Mouse (Mus musculus): ENCODE measurements at regions not wholly inside any gene's neighbourhood (a gene's known extent, or its start where the extent isn't known, plus 50 kb on each side); places are given as distances from the start of the nearest gene placed in this dataset.

DNA sequence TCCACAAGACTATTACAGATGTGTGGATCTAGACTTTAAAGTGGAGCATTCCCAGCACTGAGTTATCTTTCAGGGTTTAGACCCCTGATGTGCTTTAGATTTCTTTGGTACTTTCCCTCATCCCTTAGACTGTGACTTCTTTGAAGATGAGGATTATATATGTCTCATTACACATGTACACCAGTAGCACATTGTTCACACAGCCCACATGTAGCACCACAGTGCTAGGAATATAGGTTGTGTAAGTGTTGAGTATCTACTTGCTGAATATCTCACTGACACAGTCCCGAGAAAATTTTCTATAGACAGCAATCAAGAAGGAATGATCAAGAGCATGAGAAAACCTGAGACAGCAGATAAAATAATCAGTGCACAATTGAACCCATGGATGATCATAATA, 243.4 kb upstream of the Brinp1 start:
- intact Hi-C loops (cut with DNase I) = loop anchor here (2.0 to 10.0 kb wide), 4 partner anchors 185 to 563 kb away; partner anchors contain the start of gene Brinp1
- peak in 1 of 2 experiments; percentile 69 for DNase-seq (ENCODE audit: low spot score in 2 of 2)

DNA sequence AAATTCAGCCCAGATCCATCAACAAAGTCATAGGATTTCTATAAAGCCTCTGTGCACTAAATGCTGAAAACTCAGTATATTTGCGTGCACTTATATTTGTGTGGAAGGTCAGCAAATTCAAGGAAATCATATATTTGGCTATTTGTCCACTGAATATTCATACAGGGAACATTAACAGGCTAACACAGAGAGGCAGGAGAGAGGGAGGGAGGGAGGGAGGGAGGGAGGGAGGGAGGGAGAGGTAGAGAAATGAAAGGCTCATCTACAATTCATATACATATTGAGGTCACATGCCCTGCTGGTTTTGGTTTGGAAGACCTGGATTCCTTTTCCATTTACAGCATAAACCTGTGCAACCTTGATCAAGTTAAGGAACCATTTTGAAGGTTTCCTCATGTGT, 241.9 kb upstream of the Brinp1 start:
- intact Hi-C loops (cut with DNase I) = loop anchor here (2.0 to 10.0 kb wide), 4 partner anchors 187 to 565 kb away; partner anchors contain the start of gene Brinp1
- DNase-seq (ENCODE audit: low spot score in 2 of 2) = no peak

DNA sequence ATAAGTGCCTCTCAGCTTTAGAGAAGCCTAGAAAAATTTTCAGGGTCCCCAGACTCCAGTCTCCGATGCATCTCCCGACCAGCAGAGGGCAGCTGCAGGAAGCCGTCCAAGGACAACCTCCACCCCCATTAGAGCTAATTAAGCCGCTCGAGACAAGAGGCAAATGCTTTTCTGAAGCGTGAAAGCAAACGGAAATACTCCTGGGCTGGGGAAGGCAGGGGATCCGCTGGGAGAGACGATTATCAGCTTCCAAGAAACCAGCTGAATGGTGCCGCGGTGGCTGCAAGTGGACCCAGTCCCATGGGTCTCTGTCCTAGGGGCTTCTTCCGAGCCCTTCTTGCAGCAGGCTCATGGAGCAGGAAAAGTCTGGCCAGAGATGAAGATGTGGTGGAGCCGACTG, 241.4 kb upstream of the Brinp1 start:
- DNase-seq (ENCODE audit: low spot score in 2 of 2) = peak; percentile 75 to 87
- intact Hi-C loops (cut with DNase I) = loop anchor here (2.0 to 10.0 kb wide), 5 partner anchors 187 to 565 kb away; partner anchors contain the start of gene Brinp1

Measured in left cerebral cortex, postnatal 25 days (tissue).